Mouse (Mus musculus) Muller cell, postnatal 12 days (primary cell): Measurements from ENCODE around the gene Ldlrad3.

Experiments used
- DNase-seq: peaks from one replicate; pipeline ENCODE4 v3.0.0-alpha.2; 2015; ENCODE audit errors: inconsistent ontology term

Ldlrad3 gene

DNA sequence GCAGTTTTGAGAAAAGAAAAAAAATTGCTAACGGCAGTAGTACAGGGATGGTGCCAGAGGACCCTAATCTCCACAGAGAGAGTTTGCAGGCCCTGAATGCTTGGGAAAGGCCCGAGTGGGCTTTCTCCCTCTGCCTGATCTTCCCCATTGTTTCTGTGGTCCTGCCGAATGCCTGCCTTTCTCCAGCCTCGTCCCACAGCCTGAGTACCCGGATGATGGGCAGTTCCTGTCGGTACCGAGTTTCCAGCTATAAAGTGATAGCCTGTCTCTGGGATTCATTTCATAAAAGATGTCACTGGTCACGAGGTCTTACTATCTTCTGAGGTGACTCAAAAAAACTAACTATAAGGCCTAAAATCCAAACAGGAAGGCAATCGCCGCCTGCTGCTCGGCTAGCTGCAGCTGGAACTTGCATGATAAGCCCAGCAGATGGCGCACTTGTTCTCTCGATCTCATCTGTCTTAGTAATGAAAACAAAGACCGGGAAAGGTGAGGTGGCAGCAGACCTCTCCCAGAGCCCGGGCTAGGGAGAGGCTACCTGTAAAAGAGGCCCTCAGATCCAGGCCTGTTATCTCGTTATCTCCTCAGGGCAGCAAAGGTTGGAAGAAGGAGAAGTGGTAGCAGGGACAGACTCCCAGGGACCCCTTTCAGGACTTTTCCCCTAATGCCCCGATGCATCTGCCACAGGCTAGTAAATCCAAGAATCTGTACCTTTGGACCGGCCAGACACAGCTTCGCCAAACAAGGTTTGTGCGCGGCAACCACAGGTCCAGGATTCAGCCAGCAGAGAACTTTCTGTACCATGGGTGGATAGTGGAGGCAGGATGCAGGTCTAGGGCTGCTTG is 280.4 kb downstream of the Ldlrad3 start:
- peak; percentile 57 for DNase-seq

DNA sequence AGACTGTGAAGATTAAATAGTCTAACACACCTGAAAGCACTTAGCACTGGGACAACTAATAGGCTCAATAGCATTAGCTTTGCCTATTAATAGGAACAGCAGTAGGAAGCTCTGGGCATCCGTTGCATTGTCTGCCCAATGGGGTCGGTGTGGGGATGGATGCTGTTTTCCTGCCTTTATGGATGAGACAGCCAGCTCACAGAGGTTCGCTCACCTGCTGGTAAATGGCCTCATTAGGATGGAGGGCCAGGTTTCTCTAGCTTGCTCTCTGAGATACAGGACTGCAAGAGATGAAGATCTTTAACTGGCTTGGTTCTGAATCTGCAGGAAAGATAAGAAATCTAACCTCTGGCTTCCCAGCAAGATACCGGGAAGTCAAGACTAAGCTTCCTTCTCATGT is 284.0 kb downstream of the Ldlrad3 start:
- DNase-seq = no peak
